Mouse (Mus musculus) erythroid progenitor cell, adult 5-6 weeks (primary cell): ENCODE measurements around the gene Cyth4. TPM values are rescaled to one million over a fixed set of nuclear protein-coding genes. Genes with fewer than 3 reads are reported as not detected.
A peak's percentile ranks its signal among the peaks of the same experiment; 100 is the strongest.

Experiments
- ATAC-seq: replicated peaks from 2 replicates; pipeline ENCODE4 v1.8.0; 2016; ENCODE audit warnings: moderate number of reproducible peaks, mild to moderate bottlenecking, moderate TSS enrichment, inconsistent platforms; ENCODE audit not compliant: poor library complexity, low FRiP score, severe bottlenecking
- total RNA-seq, 2 experiments: library from RNA; stranded (forward) in 1 of 2; stranded (reverse) in 1 of 2; fragments of 150-400 nt in 1 of 2; fragments of 186-747, 209-891 nt in 1 of 2; gene quantifications; 2 replicates each; pipeline versions ENCODE4 v1.2.3 to v1.2.4; 2015 to 2017; ENCODE audit warnings: low replicate concordance in 2 of 2

The Cyth4 gene
- 11.2 and 18.4 TPM in 2 replicates for total RNA-seq (2015; ENCODE audit: low replicate concordance)
- 16.3 and 20.8 TPM in 2 replicates for total RNA-seq (2017; ENCODE audit: low replicate concordance)

- ATAC-seq: no peak
These were observed at the start of gene Cyth4 for GRCm38 (mm10) chr15:78596914-78597313. TSS of gene Cyth4 (plus strand) at chr15:78597047.

DNA sequence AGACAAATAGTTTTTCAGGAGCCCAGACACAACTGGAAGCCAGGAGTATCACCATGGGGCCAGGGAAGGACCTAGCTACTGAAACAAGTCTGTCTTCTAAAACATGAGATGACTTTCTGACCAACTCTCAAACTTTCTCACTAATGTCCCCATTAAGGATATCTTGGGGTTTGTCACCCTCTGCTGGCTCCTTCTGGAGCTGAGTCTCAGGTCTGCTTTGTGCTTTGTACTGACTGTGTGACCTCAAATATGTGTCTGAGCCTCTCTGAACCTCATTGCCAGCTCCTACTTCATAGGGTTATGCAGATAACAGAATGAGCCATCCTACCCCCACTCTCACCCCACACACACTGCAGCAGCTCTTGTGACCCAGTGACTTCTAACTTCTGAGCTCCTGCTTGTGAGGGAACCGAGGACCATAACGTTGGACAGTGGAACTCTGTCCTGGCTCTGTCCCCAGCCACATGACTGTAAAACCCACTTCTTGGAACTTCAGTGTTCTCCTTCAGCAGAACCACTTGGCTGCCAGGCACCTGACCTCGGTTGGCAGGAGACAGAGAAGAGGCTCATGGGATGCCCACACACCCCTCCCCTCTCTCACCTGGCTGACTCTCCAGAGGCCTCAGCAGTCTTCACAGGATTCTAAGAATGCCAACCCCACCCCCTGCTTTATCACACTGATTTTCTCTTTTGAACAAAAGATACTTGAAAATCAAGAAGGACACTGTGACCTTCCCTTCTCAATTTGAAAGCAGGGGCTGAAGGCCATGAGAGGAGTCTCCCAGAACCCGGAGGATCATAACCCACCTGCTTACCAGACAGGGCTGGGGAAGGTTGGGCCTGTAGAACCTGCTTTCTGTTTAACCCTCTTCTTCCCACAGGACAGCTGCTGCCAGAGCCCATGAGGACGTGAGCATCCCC lies 49.2 kb upstream of the Cyth4 start:
- ATAC-seq: no peak

GRCm38 (mm10) chr15:78548336-78548665 lies 48.5 kb upstream of the Cyth4 start:
- ATAC-seq: no peak

DNA sequence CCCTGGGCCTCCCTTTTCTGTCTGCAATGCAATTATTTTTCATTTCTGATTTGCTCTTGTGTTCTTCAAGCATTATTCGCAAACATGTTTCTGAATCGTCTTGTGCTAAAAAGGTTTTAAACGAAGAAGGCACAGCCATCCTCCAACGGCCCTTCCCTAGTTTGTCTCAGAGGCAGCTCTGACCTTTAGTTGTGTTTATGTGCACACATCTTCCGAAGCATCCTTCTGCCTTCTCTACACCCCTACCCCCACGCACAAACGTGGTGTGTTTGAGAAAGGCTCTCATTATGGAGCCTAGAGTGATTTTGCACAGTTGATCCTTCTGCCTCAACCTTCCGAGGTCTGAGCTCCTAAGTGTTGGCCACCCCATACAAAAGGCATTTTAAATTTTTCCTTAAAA lies 48.1 kb upstream of the Cyth4 start:
- no peak for ATAC-seq

GRCm38 (mm10) chr15:78549189-78549734 lies 47.6 kb upstream of the Cyth4 start:
- ATAC-seq: no peak

DNA sequence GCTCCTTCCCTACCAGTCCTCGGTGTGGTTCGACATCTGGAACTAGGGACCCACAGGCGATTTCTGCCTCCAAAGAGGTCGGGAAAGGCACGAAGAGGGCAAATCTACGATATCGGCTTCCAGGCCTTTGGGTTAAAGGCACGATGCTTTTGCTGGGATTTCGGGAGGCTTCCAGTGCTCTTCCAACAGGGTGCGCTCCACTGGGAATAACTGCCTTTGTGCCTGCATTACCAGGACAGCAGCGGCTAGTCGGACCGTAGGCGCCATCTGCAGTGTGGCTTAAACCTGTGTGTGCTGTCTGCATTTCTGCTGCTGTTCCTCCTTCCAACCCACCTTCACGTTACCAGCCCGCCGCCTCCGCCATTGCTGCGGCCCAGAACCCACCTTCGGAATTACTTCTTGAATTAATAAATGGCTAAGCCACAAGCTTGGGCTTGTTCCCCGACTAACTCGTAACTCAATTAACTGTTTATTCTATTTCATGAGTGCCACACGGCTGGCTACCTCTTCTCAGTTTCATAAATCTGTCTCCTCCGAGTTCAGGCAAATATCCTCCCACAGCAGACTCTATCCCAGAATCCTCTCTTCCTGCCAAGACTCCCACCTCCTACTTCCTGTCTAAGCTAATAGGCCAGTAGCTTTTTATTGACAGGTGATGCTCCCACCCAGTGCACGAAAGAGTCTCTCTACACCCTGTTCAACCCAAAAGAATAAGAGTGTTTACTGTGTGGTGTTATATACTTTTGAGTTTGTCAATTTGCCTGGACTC lies 42.1 kb upstream of the Cyth4 start:
- no peak for ATAC-seq

DNA sequence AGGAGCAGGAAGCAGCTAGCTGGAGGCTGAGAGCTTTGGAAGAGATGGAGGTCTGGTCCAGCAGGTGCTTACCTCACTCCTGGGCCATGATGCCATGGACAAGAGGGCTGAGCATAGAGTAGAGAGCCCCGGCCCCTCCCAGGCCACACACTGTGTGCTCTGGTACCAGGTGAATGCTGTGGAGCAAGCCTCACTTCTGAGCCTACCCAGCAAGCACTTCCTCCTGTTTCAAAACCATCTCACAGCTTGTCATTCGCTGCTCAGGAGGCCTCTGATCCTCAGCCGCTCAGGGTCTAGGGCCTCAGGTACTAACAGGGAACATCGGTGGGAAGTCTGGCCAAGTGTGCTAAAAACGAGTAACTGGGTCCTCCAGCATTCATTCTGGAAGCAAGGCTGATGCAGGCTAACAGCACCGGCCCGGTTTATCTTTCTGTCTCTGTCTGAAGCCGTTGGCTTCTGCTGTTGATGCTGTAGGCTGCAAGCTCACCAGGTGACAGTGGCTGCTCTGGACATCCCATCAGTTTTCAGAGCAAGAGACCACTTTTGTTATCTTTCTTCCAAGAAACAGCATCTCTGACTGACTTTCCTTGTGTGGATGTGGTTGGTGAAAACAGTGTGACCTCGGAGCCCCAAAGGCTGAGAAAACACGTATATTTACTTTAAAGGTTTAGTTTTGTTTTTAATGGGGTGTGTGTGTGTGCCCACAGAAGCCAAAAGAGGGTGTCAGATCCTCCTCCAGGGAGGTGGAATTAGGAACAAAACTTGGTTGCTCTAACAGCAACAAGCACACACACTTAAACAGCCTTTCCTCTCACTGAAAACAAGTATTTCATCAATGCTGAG lies 38.9 kb upstream of the Cyth4 start:
- ATAC-seq: peak; percentile 23; the same call in 1 of the 2 replicates

DNA sequence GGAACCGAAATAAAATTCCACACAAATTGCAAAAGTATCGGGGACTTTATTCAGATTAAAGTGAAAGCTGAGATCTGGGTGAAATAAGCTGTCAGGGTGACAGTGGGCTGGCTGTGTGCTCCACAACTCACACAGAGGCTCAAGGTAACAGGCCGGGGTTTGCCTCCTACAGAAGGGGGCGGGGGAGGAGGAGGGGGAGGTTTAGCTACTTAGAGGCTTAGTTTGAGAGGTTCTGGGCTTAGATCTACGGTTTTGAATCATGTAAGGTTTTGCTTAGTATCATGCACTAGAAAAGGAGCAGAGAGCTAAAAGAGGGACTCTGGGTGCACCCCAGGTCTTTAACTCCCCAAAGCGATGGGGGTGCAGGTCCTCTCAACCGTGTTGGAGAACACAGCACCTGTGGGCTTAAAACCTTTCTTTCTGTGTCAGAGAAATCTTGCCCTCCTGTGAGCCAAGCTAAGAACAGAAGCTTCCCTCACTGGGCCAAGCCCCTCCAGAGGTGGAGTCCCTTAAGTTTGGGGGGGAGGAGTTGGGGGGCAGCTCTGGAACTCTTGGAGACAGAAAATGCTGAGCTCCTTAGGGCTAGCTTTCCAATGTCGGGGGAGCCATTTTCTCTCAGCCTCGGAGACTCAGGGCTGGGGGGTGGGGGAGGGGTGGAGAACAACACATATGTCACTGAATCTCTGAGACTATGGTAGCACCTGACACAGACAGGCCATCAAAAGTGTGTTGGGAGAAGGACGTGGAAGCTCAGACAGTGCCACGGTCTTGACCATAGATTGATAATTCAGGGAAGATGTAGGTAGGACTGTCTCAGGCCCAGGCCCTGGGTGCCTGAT lies 37.5 kb upstream of the Cyth4 start:
- ATAC-seq: no peak

- no peak for ATAC-seq
These were observed 33.5 kb upstream of the Cyth4 start for GRCm38 (mm10) chr15:78563344-78563743.

- ATAC-seq: peak; percentile 37; the same call in 1 of the 2 replicates
These were observed 32.9 kb upstream of the Cyth4 start for GRCm38 (mm10) chr15:78563937-78564336.

- no peak for ATAC-seq
These were observed 31.9 kb upstream of the Cyth4 start for GRCm38 (mm10) chr15:78564764-78565435.

DNA sequence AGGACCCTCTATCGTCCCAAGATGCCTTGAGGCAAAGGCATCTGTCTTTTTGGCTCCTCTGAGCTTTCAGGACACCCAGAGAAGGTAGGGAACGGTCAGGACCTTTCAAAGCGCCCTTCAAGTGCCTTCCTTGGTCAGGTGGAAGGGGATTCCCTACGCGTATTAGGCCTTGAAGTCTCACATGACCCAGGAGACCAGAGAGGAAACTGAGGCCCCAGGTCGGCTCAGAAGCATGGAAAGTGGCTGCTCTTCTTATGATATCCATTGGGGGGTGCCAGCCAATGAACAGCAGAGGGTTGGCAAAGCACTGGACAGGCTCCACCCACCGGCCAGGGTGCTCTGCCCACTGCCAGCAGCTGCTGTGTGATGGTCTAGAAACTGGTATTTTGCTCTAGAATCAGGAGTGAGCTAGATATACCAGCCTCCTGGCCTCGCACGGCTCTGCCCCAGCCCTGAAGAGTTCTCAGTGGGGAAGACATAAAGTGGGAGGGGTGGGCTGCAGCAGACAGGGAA lies 29.2 kb upstream of the Cyth4 start:
- no peak for ATAC-seq

GRCm38 (mm10) chr15:78570170-78570569 lies 26.7 kb upstream of the Cyth4 start:
- no peak for ATAC-seq

DNA sequence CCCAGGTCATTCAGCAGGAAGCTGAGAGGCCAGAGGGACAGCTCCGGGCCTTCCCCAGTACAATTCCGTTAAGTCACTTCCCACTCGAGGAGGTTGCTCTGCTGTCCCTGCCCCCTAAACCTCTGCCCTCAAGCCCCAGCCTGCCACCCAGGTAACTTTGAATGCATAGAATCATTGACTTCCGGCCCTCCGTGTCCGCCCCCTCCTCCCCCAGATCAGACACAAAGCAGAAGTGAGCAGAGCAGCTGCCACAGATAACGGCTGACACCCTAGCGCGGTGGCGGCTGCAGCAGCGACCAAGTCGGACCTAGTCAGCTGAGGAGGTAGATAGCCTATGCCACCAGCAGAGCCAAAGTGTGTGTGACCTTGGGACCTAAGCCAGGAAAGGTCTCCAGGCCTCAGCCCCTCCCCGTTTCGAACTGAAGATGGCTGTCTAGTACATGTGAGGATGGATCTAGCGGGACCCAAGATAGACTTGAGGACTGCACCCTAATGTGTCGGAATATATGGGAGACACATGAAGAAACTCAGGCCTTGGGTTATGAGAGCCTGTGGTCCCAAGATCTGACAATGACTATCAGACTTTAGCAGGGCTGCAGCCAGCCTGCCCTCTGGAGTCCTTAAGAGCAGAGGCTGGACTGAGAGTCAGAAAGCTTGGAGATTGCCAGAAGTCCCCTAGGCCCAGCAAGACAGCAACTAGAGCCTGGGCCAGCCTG lies 25.1 kb upstream of the Cyth4 start:
- peak; percentile 86 for ATAC-seq

DNA sequence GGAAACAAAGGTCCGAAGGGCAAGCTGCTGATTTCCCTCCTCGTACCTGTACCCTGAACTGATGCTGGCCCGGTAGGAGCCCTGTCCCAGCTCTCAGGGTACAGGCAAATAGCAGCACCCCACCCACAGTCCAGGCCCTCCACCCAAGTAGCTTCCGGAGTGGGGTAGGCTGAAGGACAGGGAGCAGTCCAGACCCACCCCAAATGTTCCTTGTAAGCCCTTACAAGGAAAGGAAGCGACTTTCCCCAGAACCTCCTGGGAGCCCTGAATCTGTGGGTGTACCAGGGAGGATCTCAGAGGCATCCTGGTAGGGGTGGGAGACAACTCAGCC lies 24.6 kb upstream of the Cyth4 start:
- peak; percentile 32 for ATAC-seq

DNA sequence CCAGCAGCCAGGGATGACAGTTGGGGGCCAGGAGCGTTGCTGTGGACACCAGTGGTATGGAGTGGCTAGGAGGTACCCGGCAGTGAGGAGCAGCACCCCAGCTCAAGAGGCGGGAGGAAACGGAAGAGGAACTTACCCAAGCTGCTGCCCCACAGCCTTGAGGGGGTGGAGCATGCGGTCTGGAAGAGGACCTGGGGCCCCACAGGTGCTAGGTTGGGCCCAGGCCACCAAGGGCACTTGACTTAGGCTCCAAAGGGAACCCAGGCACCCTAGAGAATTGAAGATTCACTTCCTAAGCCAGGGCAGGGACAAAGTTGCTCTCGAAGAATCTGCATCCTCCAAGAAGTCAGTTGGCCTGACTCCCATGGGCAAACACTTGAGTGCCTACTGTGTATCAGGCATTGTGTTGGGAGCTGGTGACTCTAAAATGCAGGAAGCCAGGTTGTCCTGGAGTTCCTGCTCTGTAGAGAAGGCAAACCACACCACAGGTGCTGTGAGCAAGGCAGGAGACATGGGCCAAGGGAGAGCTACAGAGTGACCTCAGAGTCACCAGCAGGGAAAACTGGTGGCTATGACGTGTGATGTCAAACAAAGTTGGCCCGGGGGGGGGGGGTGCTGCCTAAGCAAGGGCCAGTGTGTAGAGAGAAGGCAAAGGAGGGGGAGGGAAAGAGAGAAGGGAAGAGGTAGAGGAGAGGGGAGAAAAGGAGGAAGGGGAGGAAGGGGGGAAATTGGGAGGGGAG lies 24.0 kb upstream of the Cyth4 start, which contains the start of gene Rac2:
Rac2 (minus strand) TSS at position 126 of the 740 bp plus-strand sequence.
- peak; percentile 47 for ATAC-seq

DNA sequence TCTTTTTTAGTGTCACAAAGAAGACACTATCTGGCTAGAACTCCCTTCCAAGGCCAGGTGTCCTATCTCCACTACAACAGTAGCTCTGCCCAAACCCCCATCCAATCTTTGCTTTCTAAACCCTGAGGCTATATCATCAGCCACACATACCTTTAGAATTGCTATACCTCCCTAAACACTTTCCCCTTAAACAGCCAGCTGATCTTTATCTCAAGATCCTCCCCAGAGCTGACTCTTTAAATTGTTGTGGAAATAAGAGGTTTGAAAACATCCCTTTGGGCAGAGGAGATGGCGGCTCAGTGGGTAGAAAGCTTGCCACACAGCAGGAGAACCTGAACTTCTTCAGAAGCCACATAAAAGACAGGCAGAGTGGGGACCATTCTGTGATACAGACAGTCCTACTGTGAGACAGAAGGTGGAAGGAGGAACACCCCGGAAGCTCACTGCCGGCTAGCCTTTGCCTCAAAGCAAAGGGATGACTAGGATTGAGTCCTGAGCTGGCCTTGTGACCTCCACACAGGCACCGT lies 20.5 kb upstream of the Cyth4 start:
- ATAC-seq: no peak
